Mouse (Mus musculus) intestine, embryonic 14.5 days (tissue): ENCODE results near the gene Zswim5. TPM values are rescaled to one million over a fixed set of nuclear protein-coding genes. Genes with fewer than 3 reads are reported as not detected.

Source experiments
- ATAC-seq: fragments of 200-750 bp; cut with Nextera tagmentation; replicated peaks from 2 replicates; pipeline ENCODE4 v1.8.0; 2017; ENCODE audit warnings: low read depth, moderate number of reproducible peaks, moderate TSS enrichment, moderate library complexity; ENCODE audit not compliant: low FRiP score, low TSS enrichment
- DNase-seq: peaks from one replicate; pipeline ENCODE4 v3.0.0-alpha.2; 2018; ENCODE audit warnings: low spot score
- H3K27ac ChIP-seq: fragments of 300-500 bp; sonication (generic); 2 replicates; pipeline ENCODE4 v1.5.1; 2014; ENCODE audit warnings: low read depth, mild to moderate bottlenecking, control low read depth
- H3K27me3 ChIP-seq: fragments of 300-500 bp; sonication (generic); replicated peaks from 2 replicates; pipeline ENCODE4 v1.6.1; 2014; ENCODE audit warnings: low read length, control low read depth; ENCODE audit not compliant: control insufficient read depth, insufficient read depth
- H3K36me3 ChIP-seq: fragments of 300-500 bp; sonication (generic); 2 replicates; pipeline ENCODE4 v1.6.1; 2014; ENCODE audit warnings: low read length, control low read depth; ENCODE audit not compliant: control insufficient read depth, insufficient read depth
- H3K4me1 ChIP-seq: fragments of 300-500 bp; sonication (generic); replicated peaks from 2 replicates; pipeline ENCODE4 v1.6.1; 2014; ENCODE audit warnings: low read length, control low read depth, mixed read lengths; ENCODE audit not compliant: control insufficient read depth, insufficient read depth
- H3K4me2 ChIP-seq: fragments of 300-500 bp; sonication (generic); 2 replicates; pipeline ENCODE4 v1.6.1; 2014; ENCODE audit warnings: low read length
- H3K4me3 ChIP-seq: fragments of 300-500 bp; sonication (generic); 2 replicates; pipeline ENCODE4 v1.5.1; 2014; ENCODE audit warnings: low read depth, low read length, control low read depth, mixed read lengths
- H3K9ac ChIP-seq: fragments of 300-500 bp; sonication (generic); 2 replicates; pipeline ENCODE4 v1.6.1; 2014; ENCODE audit warnings: mild to moderate bottlenecking, low read length
- H3K9me3 ChIP-seq: fragments of 300-500 bp; sonication (generic); 2 replicates; pipeline ENCODE4 v1.6.1; 2016; ENCODE audit warnings: low read length, control low read depth; ENCODE audit not compliant: control insufficient read depth
- WGBS: fragments of 180-500 bp; shearing (Covaris S2); extraction: QIAGEN DNeasy Blood & Tissue Kit; methylation state at CpG from one replicate; pipeline ENCODE4 v1.1.7; 2014; 5-methylcytosine and 5-hydroxymethylcytosine counted together
- polyA plus RNA-seq: library from polyadenylated mRNA; unstranded; fragments of >200 nt; fragmentation: Nextera tagmentation; extraction: Ambion mirVana; gene quantifications from 2 replicates; pipeline ENCODE4 v1.2.1, GENCODE M21; 2014

Gene Zswim5
- polyA plus RNA-seq, 1 experiment from 2014 or later, result 1.0 TPM

GRCm38 (mm10) chr4:117019206-117020134 lies 142.3 kb downstream of the Zswim5 start, which contains the start of gene Eif2b3:
Eif2b3 (plus strand) TSS chr4:117019402.
- ATAC-seq (peak; percentile 90), DNase-seq (peak; percentile 90)
- peak within 1 kb of the TSS; percentile 72 for H3K9ac ChIP-seq
- H3K4me3 ChIP-seq, result peak within 1 kb of the TSS; percentile 90
- peaks cover 6% of the 10 kb centered on the region; the same call in 1 of the 2 replicates for H3K4me1 ChIP-seq
- no peak within 1 kb of the TSS for H3K27ac ChIP-seq
- WGBS, result under 1% methylated on average over 61 of the region's 61 CpGs
- H3K36me3 ChIP-seq, result peaks cover 20% of the 10 kb centered on the region
- no peaks in the 10 kb centered on the region for H3K27me3 ChIP-seq
- H3K9me3 ChIP-seq, result no peaks in the 10 kb centered on the region
- H3K4me2 ChIP-seq, result peak within 1 kb of the TSS; percentile 74

- no peak overlapping the region for H3K9ac ChIP-seq
- ATAC-seq (no peak), DNase-seq (no peak)
- WGBS, result 95% methylated on average over 4 of the region's 4 CpGs
- no peaks in the 10 kb centered on the region for H3K27me3 ChIP-seq
- H3K9me3 ChIP-seq, result no peaks in the 10 kb centered on the region
- peaks cover 38% of the 10 kb centered on the region for H3K36me3 ChIP-seq
- H3K27ac ChIP-seq, result no peak overlapping the region
- H3K4me3 ChIP-seq, result no peak overlapping the region
- peaks cover 6% of the 10 kb centered on the region; the same call in 1 of the 2 replicates for H3K4me1 ChIP-seq
- H3K4me2 ChIP-seq, result no peak overlapping the region
Measured at GRCm38 (mm10) chr4:117023469-117023868, 146.3 kb downstream of the Zswim5 start.

DNA sequence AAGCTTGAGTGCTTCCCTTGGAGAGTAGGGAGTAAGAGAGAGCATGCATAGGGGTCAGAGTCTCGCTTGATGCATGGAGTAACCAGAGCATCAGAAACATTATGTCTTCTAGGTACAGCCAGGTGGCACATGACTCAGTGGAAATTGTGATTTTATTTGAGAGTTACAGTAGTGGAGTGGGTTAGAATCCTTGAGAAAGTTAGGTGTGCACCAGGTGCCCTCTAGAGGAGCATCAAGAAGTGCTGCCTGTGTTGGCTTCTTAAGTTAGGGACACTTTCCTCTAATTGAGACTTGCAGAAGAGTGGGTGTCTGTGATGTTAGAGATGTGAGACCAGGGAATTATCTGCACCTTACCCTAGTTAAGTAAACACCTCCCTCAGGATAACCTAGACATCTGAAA lies 153.9 kb downstream of the Zswim5 start:
- Histone ChIP-seq H3K27ac (no peak overlapping the region), H3K4me3 (no peak overlapping the region), H3K9me3 (no peaks in the 10 kb centered on the region), H3K4me2 (no peak overlapping the region), H3K36me3 (peaks cover 42% of the 10 kb centered on the region), H3K27me3 (no peaks in the 10 kb centered on the region), H3K9ac (no peak overlapping the region), H3K4me1 (no peaks in the 10 kb centered on the region)
- WGBS, result 90% methylated on average over 1 of the region's 1 CpGs
- DNase-seq, result no peak
- no peak for ATAC-seq

Other genes starting within 250 kb of the Zswim5 start
- gene Nasp, start 249.4 kb upstream of the Zswim5 start, polyA plus RNA-seq, result 146 and 154 TPM in 2 replicates
- gene Akr1a1, start 225.7 kb upstream of the Zswim5 start, polyA plus RNA-seq, result 764 and 800 TPM in 2 replicates
- gene Prdx1, start 191.8 kb upstream of the Zswim5 start, polyA plus RNA-seq, result 1,268 and 1,288 TPM in 2 replicates
- gene Mmachc, start 169.0 kb upstream of the Zswim5 start, polyA plus RNA-seq, result 12.9 and 17.6 TPM in 2 replicates
- gene Ccdc163, start 168.9 kb upstream of the Zswim5 start, polyA plus RNA-seq, result 35.9 and 42.5 TPM in 2 replicates
- gene Tesk2, start 156.4 kb upstream of the Zswim5 start, polyA plus RNA-seq, result 8.3 TPM in 2 replicates
- 31.7 and 34.7 TPM in 2 replicates for gene Toe1, start 69.7 kb upstream of the Zswim5 start, polyA plus RNA-seq
- 12.3 and 18.8 TPM in 2 replicates for gene Mutyh, start 69.7 kb upstream of the Zswim5 start, polyA plus RNA-seq
- gene Hpdl, start 55.7 kb upstream of the Zswim5 start, polyA plus RNA-seq, result 1.3 and 1.7 TPM in 2 replicates
- gene Urod, start 117.0 kb downstream of the Zswim5 start, polyA plus RNA-seq, result 64.8 and 75.7 TPM in 2 replicates
- gene Hectd3, start 117.9 kb downstream of the Zswim5 start, polyA plus RNA-seq, result 7.2 and 9.4 TPM in 2 replicates
- 41.2 and 48.0 TPM in 2 replicates for gene Eif2b3, start 142.0 kb downstream of the Zswim5 start, polyA plus RNA-seq
- gene Ptch2, start 218.7 kb downstream of the Zswim5 start, polyA plus RNA-seq, result 8.2 and 8.4 TPM in 2 replicates
- gene Btbd19, start 248.3 kb downstream of the Zswim5 start, polyA plus RNA-seq, result 6.6 and 7.2 TPM in 2 replicates
- gene Tctex1d4, start 249.4 kb downstream of the Zswim5 start, polyA plus RNA-seq, result not detected in 2 replicates